Mouse (Mus musculus): ENCODE results near the gene Mypn. TPM values are rescaled to one million over a fixed set of nuclear protein-coding genes. Genes with fewer than 3 reads are reported as not detected.

The Mypn gene
- polyA plus RNA-seq, 1 experiment, result not detected

DNA sequence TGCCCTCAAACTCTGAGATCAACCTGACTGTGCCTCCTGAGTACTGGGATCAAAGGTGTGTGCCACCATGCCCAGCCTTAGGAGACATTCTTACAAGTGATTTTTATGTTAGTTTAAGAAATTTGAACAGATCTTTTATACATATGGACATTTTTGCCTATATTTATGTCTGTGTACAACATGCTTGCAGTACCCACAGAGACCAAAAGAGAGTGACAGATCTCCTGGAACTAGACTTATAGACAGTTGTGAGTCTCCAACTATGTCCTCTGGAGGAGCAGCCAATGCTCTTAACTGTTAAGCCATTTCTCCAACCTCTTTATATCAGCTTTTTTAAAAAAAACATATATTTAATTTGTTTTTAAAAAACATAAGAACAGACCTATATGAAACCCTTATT is 51.4 kb downstream of the Mypn start:
- no peaks in the 10 kb centered on the region for H3K4me1 ChIP-seq (ENCODE audit: control insufficient read depth, insufficient read depth, low read length)
- H3K27ac ChIP-seq (ENCODE audit: insufficient read depth, low read length), result no peak overlapping the region
- no peak for TF ChIP-seq POLR2A (IDR thresholded peaks at IDR 0.05; ENCODE audit: low read depth, low read length)
- no peak for TF ChIP-seq CTCF (IDR thresholded peaks at IDR 0.05; ENCODE audit: borderline replicate concordance, insufficient read depth, low read length)
- H3K4me3 ChIP-seq (ENCODE audit: insufficient read depth, low read length), result no peak overlapping the region

GRCm38 (mm10) chr10:63142660-63143059 is 61.1 kb downstream of the Mypn start:
- Histone ChIP-seq H3K4me1 (ENCODE audit: control insufficient read depth, insufficient read depth, low read length) (no peaks in the 10 kb centered on the region), H3K4me3 (ENCODE audit: insufficient read depth, low read length) (no peak overlapping the region), H3K27ac (ENCODE audit: insufficient read depth, low read length) (no peak overlapping the region)
- TF ChIP-seq CTCF (IDR thresholded peaks at IDR 0.05; ENCODE audit: borderline replicate concordance, insufficient read depth, low read length) (no peak), POLR2A (IDR thresholded peaks at IDR 0.05; ENCODE audit: low read depth, low read length) (no peak)

- no peaks in the 10 kb centered on the region for H3K4me1 ChIP-seq (ENCODE audit: control insufficient read depth, insufficient read depth, low read length)
- H3K27ac ChIP-seq (ENCODE audit: insufficient read depth, low read length), result no peak overlapping the region
- no peak for TF ChIP-seq POLR2A (IDR thresholded peaks at IDR 0.05; ENCODE audit: low read depth, low read length)
- no peak for TF ChIP-seq CTCF (IDR thresholded peaks at IDR 0.05; ENCODE audit: borderline replicate concordance, insufficient read depth, low read length)
- no peak overlapping the region for H3K4me3 ChIP-seq (ENCODE audit: insufficient read depth, low read length)
Observed at GRCm38 (mm10) chr10:63136436-63136835, 67.3 kb downstream of the Mypn start.

- TF ChIP-seq POLR2A (IDR thresholded peaks at IDR 0.05; ENCODE audit: low read depth, low read length), result no peak
- no peak for TF ChIP-seq CTCF (IDR thresholded peaks at IDR 0.05; ENCODE audit: borderline replicate concordance, insufficient read depth, low read length)
- H3K4me3 ChIP-seq (ENCODE audit: insufficient read depth, low read length), result no peak overlapping the region
- no peak overlapping the region for H3K27ac ChIP-seq (ENCODE audit: insufficient read depth, low read length)
- H3K4me1 ChIP-seq (ENCODE audit: control insufficient read depth, insufficient read depth, low read length), result no peaks in the 10 kb centered on the region
Observed at GRCm38 (mm10) chr10:63135680-63136079, 68.1 kb downstream of the Mypn start.

DNA sequence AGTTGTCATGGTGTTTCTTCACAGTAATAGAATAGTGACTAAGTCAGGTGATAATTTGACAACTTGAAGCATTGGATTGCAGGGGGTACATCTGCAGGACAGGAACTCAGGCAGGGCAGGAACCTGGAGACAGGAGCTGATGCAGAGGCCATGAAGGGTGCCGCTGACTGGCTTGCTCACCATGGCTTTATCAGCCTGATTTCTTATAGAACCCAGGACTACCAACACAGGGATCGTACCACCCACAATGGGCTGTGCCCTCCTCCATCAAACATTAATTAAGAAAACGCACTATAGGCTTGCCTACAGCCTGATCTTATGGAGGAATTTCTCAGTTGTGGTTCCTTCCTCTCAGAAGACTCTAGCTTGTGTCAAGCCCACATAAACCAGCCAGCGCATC is 70.4 kb downstream of the Mypn start:
- no peak for TF ChIP-seq CTCF (IDR thresholded peaks at IDR 0.05; ENCODE audit: borderline replicate concordance, insufficient read depth, low read length)
- H3K4me3 ChIP-seq (ENCODE audit: insufficient read depth, low read length), result no peak overlapping the region
- no peaks in the 10 kb centered on the region for H3K4me1 ChIP-seq (ENCODE audit: control insufficient read depth, insufficient read depth, low read length)
- no peak overlapping the region for H3K27ac ChIP-seq (ENCODE audit: insufficient read depth, low read length)

DNA sequence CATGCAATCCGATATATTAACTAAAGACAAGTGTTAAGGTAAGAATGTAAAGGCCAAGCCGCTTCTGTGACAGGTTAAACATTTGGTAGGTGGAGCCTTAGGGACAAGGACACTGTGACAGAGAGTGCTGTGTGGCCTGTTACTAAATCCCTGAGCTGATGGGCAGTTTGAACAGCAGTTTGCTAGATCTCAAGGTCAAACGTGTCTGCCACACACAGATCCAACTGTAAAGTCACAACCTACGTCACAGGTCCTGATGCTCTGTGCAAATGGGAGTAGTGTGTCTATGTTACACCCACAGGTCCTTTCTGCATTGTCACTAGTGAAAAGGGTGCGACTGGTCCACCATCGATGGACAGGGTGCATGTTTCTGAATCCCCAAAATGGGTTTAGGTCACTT is 71.4 kb downstream of the Mypn start:
- H3K27ac ChIP-seq (ENCODE audit: insufficient read depth, low read length), result no peak overlapping the region
- no peak overlapping the region for H3K4me3 ChIP-seq (ENCODE audit: insufficient read depth, low read length)
- TF ChIP-seq POLR2A (IDR thresholded peaks at IDR 0.05; ENCODE audit: low read depth, low read length) (no peak), CTCF (IDR thresholded peaks at IDR 0.05; ENCODE audit: borderline replicate concordance, insufficient read depth, low read length) (no peak)
- no peaks in the 10 kb centered on the region for H3K4me1 ChIP-seq (ENCODE audit: control insufficient read depth, insufficient read depth, low read length)

DNA sequence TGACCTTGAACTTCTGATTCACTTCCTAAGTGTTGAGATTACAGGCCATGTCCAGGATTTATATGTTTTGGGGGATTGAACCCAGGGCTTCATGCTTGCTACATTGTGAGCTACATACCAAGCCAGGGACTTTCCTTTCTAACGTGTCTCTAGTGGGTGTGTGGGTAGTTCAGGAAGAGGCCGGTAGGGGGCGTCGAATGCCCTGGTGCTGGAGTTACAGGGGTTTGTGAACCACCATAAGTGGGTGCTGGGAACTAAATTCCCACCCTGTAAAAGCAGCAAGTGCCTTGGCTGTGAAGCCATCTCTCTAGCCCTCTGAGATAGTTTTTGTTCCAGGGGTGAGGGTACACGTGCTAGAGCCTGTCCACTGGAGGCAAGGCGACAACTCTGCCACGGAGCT is 73.3 kb downstream of the Mypn start:
- Histone ChIP-seq H3K27ac (ENCODE audit: insufficient read depth, low read length) (no peak overlapping the region), H3K4me1 (ENCODE audit: control insufficient read depth, insufficient read depth, low read length) (no peaks in the 10 kb centered on the region), H3K4me3 (ENCODE audit: insufficient read depth, low read length) (no peak overlapping the region)
- TF ChIP-seq POLR2A (IDR thresholded peaks at IDR 0.05; ENCODE audit: low read depth, low read length) (no peak), CTCF (IDR thresholded peaks at IDR 0.05; ENCODE audit: borderline replicate concordance, insufficient read depth, low read length) (no peak)

DNA sequence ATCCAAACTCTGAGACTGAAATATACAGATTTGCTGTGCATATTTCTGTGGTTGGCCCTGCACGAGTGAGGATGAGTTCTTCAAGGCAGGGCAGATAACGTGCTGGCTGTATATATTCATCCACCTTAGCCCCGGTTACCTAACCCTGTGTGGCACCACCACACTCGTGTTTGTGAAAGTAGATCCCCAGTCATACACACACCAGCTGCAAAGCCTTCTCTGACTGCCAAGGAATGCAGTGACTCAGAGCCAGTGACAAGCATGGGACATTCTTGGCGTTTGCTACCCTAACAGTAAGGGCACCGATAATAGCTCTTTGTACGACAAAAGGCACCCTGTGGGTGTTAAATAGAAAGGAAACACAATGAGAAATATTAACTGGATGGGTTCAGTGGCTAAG is 75.5 kb downstream of the Mypn start:
- Histone ChIP-seq H3K27ac (ENCODE audit: insufficient read depth, low read length) (no peak overlapping the region), H3K4me1 (ENCODE audit: control insufficient read depth, insufficient read depth, low read length) (no peaks in the 10 kb centered on the region), H3K4me3 (ENCODE audit: insufficient read depth, low read length) (no peak overlapping the region)
- no peak for TF ChIP-seq CTCF (IDR thresholded peaks at IDR 0.05; ENCODE audit: borderline replicate concordance, insufficient read depth, low read length)
- TF ChIP-seq POLR2A (IDR thresholded peaks at IDR 0.05; ENCODE audit: low read depth, low read length), result no peak

GRCm38 (mm10) chr10:63127156-63127555 is 76.6 kb downstream of the Mypn start:
- TF ChIP-seq POLR2A (IDR thresholded peaks at IDR 0.05; ENCODE audit: low read depth, low read length), result no peak
- no peak for TF ChIP-seq CTCF (IDR thresholded peaks at IDR 0.05; ENCODE audit: borderline replicate concordance, insufficient read depth, low read length)

DNA sequence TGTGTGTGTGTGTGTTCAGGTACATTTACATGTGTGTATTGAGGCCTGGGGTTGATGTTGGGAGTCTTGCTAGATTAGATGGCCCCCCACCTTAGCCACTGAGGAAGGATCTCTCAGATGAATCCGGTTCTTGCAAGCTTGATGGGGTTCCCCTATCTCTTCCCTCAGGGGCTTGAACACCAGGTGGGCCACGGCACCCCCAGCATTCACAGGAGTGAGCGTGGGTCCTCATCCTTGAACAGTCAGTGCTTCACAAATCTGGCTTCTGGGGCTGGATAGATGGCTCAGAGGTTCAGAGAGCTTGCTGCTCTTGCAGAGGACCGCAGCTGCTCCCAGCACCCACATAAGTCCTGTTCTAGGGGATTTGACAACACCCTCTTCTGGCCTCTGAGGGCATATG is 77.6 kb downstream of the Mypn start:
- no peak for TF ChIP-seq POLR2A (IDR thresholded peaks at IDR 0.05; ENCODE audit: low read depth, low read length)
- no peak for TF ChIP-seq CTCF (IDR thresholded peaks at IDR 0.05; ENCODE audit: borderline replicate concordance, insufficient read depth, low read length)
- no peak overlapping the region for H3K27ac ChIP-seq (ENCODE audit: insufficient read depth, low read length)
- no peaks in the 10 kb centered on the region for H3K4me1 ChIP-seq (ENCODE audit: control insufficient read depth, insufficient read depth, low read length)
- H3K4me3 ChIP-seq (ENCODE audit: insufficient read depth, low read length), result no peak overlapping the region

More at GRCm38 (mm10) chr10:63127156-63127555, 76.6 kb downstream of the Mypn start:
- H3K4me3 ChIP-seq (ENCODE audit: insufficient read depth, low read length), result no peak overlapping the region
- H3K4me1 ChIP-seq (ENCODE audit: control insufficient read depth, insufficient read depth, low read length), result no peaks in the 10 kb centered on the region
- no peak overlapping the region for H3K27ac ChIP-seq (ENCODE audit: insufficient read depth, low read length)

- H3K4me1 ChIP-seq (ENCODE audit: control insufficient read depth, insufficient read depth, low read length), result no peaks in the 10 kb centered on the region
- TF ChIP-seq CTCF (IDR thresholded peaks at IDR 0.05; ENCODE audit: borderline replicate concordance, insufficient read depth, low read length) (no peak), POLR2A (IDR thresholded peaks at IDR 0.05; ENCODE audit: low read depth, low read length) (no peak)
- no peak overlapping the region for H3K27ac ChIP-seq (ENCODE audit: insufficient read depth, low read length)
- H3K4me3 ChIP-seq (ENCODE audit: insufficient read depth, low read length), result no peak overlapping the region
Observed at GRCm38 (mm10) chr10:63125343-63125742, 78.4 kb downstream of the Mypn start.
